Mouse (Mus musculus) neural tube, embryonic 13.5 days (tissue): ENCODE measurements at regions not wholly inside any gene's neighbourhood (a gene's known extent, or its start where the extent isn't known, plus 50 kb on each side); places are given as distances from the start of the nearest gene placed in this dataset.

ENCODE experiments used
- ATAC-seq: fragments of 200-750 bp; cut with Nextera tagmentation; 2 replicates; pipeline ENCODE4 v1.8.0; 2017; ENCODE audit warnings: low read depth, mild to moderate bottlenecking, moderate TSS enrichment, moderate library complexity
- H3K27ac ChIP-seq: fragments of 300-500 bp; sonication (generic); replicated peaks from 2 replicates; pipeline ENCODE4 v1.5.1; 2015; ENCODE audit warnings: moderate library complexity, mild to moderate bottlenecking, inconsistent platforms
- H3K27me3 ChIP-seq: fragments of 300-500 bp; sonication (generic); 2 replicates; pipeline ENCODE4 v1.6.1; 2015; ENCODE audit warnings: mild to moderate bottlenecking, inconsistent platforms
- H3K36me3 ChIP-seq: fragments of 300-500 bp; sonication (generic); 2 replicates; pipeline ENCODE4 v1.6.1; 2015; ENCODE audit warnings: mild to moderate bottlenecking, inconsistent platforms
- H3K4me1 ChIP-seq: fragments of 300-500 bp; sonication (generic); replicated peaks from 2 replicates; pipeline ENCODE4 v1.6.1; 2015; ENCODE audit warnings: inconsistent platforms
- H3K4me2 ChIP-seq: fragments of 300-500 bp; sonication (generic); 2 replicates; pipeline ENCODE4 v1.6.1; 2015; ENCODE audit warnings: inconsistent platforms, mild to moderate bottlenecking, moderate library complexity
- H3K4me3 ChIP-seq: fragments of 300-500 bp; sonication (generic); 2 replicates; pipeline ENCODE4 v1.5.1; 2015; ENCODE audit warnings: mild to moderate bottlenecking, inconsistent platforms
- H3K9ac ChIP-seq: fragments of 300-500 bp; sonication (generic); 2 replicates; pipeline ENCODE4 v1.6.1; 2015; ENCODE audit warnings: moderate library complexity, mild to moderate bottlenecking, inconsistent platforms
- H3K9me3 ChIP-seq: fragments of 300-500 bp; sonication (generic); 2 replicates; pipeline ENCODE4 v1.6.1; 2016; ENCODE audit warnings: inconsistent platforms
- WGBS: fragments of 180-500 bp; shearing (Covaris S2); methylation state at CpG from one replicate; pipeline ENCODE4 v1.1.7; 2015; 5-methylcytosine and 5-hydroxymethylcytosine counted together

DNA sequence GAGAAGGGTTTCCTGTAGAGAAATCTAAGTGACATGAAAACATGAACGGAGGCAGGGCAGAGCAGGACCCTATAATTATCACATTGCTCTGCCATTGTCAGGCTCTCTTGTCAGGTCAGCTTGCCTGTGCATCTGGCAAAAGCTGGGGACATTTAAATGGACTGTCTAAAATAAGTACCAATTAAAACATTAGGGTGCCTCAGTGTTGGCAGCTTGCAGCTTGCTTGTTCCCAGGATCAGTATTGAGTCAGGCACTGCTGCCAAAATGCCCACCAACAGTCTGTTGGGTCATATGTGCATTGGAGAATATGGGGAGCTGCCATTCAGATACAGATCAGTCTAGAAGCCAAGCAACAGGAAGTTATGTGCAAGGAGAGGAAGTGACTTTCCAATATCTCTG, 349.5 kb upstream of the B3gat1 start:
- 84% methylated on average over 1 of the region's 1 CpGs for WGBS
- no peaks in the 10 kb centered on the region for H3K4me1 ChIP-seq
- ATAC-seq = no peak

DNA sequence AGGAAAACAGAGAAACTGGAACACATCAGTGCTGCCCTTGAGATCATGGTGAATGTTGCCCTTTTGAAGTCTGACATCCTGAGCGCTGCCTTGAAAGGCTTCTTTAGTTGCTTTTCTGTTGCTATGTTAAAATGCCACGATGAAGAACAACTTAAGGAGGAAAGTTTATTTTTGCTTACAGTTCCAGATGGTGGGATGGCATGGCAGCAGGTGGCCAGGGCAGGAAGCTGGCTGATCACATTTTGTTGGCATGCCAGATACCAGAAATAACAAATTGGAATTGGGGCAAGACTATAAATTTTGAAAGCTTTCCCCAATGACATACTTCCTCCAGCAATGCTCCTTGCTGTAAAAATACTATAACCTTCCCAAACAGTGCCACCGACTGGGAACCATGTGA, 334.9 kb upstream of the B3gat1 start:
- no peak overlapping the region for H3K27ac ChIP-seq
- ATAC-seq = no peak
- H3K27me3 ChIP-seq = no peaks in the 10 kb centered on the region
- 70% methylated on average over 3 of the region's 3 CpGs for WGBS
- H3K9me3 ChIP-seq = no peaks in the 10 kb centered on the region
- no peak overlapping the region for H3K4me3 ChIP-seq
- H3K9ac ChIP-seq = no peak overlapping the region
- no peak overlapping the region for H3K4me2 ChIP-seq
- H3K4me1 ChIP-seq = no peaks in the 10 kb centered on the region
- H3K36me3 ChIP-seq = no peaks in the 10 kb centered on the region

More for the DNA sequence above, 349.5 kb upstream of the B3gat1 start:
- no peaks in the 10 kb centered on the region for H3K36me3 ChIP-seq
- H3K4me2 ChIP-seq = no peak overlapping the region
- no peak overlapping the region for H3K9ac ChIP-seq
- no peak overlapping the region for H3K4me3 ChIP-seq
- no peaks in the 10 kb centered on the region for H3K27me3 ChIP-seq
- no peaks in the 10 kb centered on the region for H3K9me3 ChIP-seq
- H3K27ac ChIP-seq = no peak overlapping the region

DNA sequence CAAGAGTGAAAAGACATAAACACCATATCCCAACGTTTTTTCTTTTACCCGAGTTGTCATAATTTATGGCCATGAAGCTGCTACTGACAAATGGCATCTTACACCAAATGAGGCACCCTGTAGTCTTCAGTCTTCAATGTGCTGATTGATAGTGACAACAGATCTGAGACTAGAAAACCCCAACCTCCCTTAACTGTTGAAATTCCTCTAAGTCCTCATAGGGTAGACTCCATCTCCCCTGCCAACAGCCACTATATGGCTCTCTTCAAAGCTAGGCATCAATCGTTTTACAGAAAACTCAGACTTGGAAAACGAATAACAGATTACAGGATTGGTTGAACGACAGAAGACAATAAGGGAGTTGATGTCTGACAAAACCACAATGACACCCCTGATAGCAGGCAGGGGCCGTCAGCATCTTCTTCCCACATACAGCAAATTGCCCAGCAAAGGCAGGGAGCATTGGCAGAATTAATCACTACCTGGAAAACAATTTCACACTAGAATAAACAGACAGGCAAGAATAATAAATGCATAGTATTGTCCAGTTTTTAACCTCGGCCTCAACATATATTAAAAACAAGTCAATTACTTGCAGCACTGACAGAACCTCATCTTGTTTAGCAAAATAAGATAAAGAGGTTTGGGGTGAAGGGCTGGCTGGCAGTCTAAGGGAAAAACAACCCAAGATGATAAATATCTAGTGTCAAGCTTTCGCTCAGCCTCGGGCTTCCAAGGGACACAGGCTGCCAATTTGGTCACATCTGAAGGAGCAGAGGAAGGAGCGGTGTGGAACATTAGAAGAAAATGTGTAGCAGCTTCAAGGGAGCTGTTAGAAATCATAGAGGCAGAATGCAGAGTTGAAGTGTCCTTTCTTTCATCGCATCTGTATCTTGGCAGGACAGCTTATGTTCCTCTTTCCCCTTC, 310.4 kb upstream of the B3gat1 start:
- Histone ChIP-seq H3K27ac (peak overlapping the region; percentile 43), H3K9me3 (no peaks in the 10 kb centered on the region), H3K4me1 (peaks cover 12% of the 10 kb centered on the region), H3K27me3 (no peaks in the 10 kb centered on the region), H3K4me2 (no peak overlapping the region), H3K9ac (no peak overlapping the region), H3K4me3 (no peak overlapping the region), H3K36me3 (no peaks in the 10 kb centered on the region)
- ATAC-seq = peak; percentile 55; the same call in 1 of the 2 replicates
- WGBS = 24% methylated on average over 11 of the region's 11 CpGs

DNA sequence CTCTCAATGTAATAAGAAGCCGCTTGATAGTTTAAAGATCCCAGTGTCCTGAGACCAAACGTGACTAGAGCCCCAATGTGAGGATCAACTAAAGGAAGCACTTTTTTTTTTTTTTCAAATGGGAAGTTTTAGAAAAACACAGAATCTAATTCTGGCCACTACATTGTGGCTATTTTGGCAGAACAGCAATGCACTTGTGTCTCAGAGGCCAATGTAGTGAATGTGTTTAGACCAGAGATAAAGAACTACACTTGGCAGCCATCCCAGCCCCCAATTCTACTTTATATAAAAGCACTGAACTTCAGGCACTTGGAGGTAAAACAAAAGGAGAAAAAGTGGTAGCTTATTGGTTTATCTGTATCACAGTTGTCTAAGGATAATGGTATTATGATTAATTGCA, 298.0 kb upstream of the B3gat1 start:
- peak; percentile 69 for ATAC-seq
- WGBS = 61% methylated on average over 2 of the region's 2 CpGs
- Histone ChIP-seq H3K27ac (no peak overlapping the region), H3K9ac (no peak overlapping the region), H3K4me1 (peaks cover 7% of the 10 kb centered on the region; the same call in 1 of the 2 replicates), H3K4me3 (no peak overlapping the region), H3K9me3 (no peaks in the 10 kb centered on the region), H3K27me3 (no peaks in the 10 kb centered on the region), H3K36me3 (no peaks in the 10 kb centered on the region), H3K4me2 (no peak overlapping the region)

DNA sequence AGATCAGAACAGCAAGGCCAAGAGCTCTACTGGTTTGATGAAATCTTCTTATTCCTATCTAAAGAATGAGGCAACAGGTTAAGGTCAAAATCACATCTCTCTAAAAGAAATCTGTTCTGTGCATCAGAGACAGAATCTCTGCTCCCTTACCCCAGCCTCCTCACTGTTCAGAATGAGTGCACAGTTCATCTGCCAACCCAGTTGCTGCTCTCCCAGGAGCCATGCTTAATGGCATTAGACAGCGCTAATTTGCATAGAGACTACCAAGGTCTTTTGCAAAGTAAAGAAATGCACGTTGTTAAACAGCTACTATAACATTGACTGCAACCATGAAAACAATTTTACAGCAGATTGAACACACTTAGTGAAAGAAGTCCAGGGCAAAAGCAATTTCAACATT, 296.3 kb upstream of the B3gat1 start:
- Histone ChIP-seq H3K9ac (no peak overlapping the region), H3K4me3 (no peak overlapping the region), H3K36me3 (no peaks in the 10 kb centered on the region), H3K4me2 (no peak overlapping the region), H3K27ac (no peak overlapping the region), H3K4me1 (peaks cover 7% of the 10 kb centered on the region; the same call in 1 of the 2 replicates), H3K9me3 (no peaks in the 10 kb centered on the region), H3K27me3 (no peaks in the 10 kb centered on the region)
- ATAC-seq = 0 out of 2 replicates have a peak, but pooled peaks have one; percentile 63
- 41% methylated on average over 2 of the region's 2 CpGs for WGBS

DNA sequence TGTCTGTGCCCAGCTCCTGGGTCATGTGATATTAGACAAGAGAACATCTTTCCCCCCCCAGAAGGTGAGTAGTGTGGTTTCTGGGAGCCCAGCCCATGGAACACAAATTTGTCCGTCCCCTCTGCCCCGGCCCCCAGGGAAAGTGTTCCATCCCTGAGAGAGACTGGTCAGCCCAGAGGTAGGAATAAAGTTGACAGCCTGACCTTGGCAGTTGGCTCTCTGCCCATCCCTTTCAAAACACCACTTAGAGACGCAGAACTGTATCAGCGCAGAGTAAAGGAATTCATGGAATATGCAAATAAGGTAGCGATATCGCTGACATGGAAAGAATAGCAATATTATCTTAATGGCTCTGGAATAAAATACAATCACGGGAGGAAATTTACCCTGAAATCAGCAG, 279.6 kb upstream of the B3gat1 start:
- Histone ChIP-seq H3K4me3 (no peak overlapping the region), H3K9me3 (no peaks in the 10 kb centered on the region), H3K36me3 (no peaks in the 10 kb centered on the region), H3K9ac (no peak overlapping the region), H3K4me1 (no peaks in the 10 kb centered on the region), H3K27ac (no peak overlapping the region), H3K4me2 (no peak overlapping the region), H3K27me3 (no peaks in the 10 kb centered on the region)
- WGBS = 68% methylated on average over 7 of the region's 7 CpGs
- ATAC-seq = peak; percentile 47; the same call in 1 of the 2 replicates

DNA sequence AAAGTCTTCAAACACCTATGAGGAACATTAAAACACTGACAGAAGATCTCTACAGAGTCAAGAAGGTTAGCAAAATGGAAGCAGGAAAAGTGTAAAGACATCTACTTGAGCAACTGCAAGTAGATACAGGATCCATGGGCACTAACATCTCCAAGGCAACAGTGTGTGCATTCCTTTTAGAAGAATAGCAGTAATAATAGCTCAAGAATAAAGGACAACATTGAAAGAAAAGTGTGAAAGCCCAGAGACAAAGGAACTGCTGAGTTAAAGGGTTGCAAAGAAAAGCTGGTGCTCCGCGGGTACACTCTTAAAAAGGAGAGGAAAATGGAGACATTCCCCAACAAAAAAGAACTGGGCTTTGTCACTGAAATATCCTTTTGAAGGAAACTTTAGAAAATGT, 272.4 kb upstream of the B3gat1 start:
- no peaks in the 10 kb centered on the region for H3K4me1 ChIP-seq
- H3K4me3 ChIP-seq = no peak overlapping the region
- H3K36me3 ChIP-seq = no peaks in the 10 kb centered on the region
- H3K4me2 ChIP-seq = no peak overlapping the region
- H3K9ac ChIP-seq = no peak overlapping the region
- no peak overlapping the region for H3K27ac ChIP-seq
- WGBS = 22% methylated on average over 2 of the region's 2 CpGs
- ATAC-seq = no peak
- H3K9me3 ChIP-seq = no peaks in the 10 kb centered on the region
- H3K27me3 ChIP-seq = no peaks in the 10 kb centered on the region

DNA sequence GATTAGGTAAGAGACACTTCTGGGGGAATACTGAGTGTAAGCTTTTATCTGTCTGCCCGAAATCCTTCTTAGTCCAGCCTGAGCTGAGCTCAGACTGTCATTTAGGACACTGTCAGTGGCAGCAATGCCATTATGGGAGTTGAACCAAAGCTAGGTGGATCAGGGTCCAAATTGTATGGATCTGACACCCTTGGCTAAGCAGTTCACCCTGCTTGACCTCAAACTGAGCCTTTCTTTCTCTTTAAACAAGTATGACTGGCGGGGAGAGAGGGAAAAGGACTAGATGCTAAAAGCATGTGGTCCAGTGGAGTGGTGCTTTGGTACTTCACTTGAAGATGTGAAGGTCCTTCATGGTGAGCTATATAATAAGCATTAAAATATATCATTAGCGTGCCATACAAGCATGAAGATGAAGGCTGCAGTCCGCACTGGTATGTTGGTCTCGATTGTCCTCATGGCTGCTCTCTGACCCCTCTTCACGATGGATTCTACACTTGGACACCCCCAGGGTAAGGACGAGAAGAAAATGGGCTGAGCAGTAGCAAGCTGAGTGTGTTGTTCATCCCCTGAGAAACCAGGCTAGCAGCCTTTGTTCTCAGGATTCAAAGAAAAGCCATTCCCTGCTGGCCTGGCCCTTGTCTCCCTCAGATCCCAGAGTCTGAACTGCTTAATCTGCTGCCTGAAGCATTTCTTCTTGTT, 262.7 kb upstream of the B3gat1 start:
- ATAC-seq = no peak

DNA sequence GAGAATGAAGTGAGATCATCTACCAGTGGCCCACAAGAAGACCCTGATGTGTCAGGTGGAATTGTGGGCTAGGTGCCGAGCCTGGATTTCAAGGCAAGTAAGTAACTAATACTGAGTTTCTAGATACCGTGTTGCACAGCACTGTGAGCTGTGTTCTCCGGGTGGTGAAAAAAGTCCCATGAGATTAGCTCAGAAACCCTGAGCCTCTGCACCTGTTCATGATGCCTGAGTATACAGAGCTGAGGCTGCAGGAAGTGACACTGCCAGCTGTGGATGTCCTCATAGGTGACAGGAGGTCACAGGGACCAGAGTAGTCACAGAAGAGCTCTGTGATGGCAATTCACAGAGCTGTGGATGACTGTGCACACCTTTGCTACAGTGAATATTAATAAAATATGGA, 257.2 kb upstream of the B3gat1 start:
- ATAC-seq = no peak
- no peaks in the 10 kb centered on the region for H3K27me3 ChIP-seq
- 91% methylated on average over 3 of the region's 3 CpGs for WGBS
- no peak overlapping the region for H3K4me2 ChIP-seq
- no peak overlapping the region for H3K9ac ChIP-seq
- no peak overlapping the region for H3K4me3 ChIP-seq
- no peaks in the 10 kb centered on the region for H3K4me1 ChIP-seq
- no peak overlapping the region for H3K27ac ChIP-seq
- no peaks in the 10 kb centered on the region for H3K36me3 ChIP-seq
- H3K9me3 ChIP-seq = no peaks in the 10 kb centered on the region

More for the DNA sequence above, 262.7 kb upstream of the B3gat1 start:
- Histone ChIP-seq H3K4me3 (no peak overlapping the region), H3K36me3 (no peaks in the 10 kb centered on the region), H3K4me1 (no peaks in the 10 kb centered on the region), H3K27me3 (no peaks in the 10 kb centered on the region), H3K27ac (no peak overlapping the region), H3K9ac (no peak overlapping the region), H3K9me3 (no peaks in the 10 kb centered on the region), H3K4me2 (no peak overlapping the region)
- WGBS = 48% methylated on average over 7 of the region's 7 CpGs

DNA sequence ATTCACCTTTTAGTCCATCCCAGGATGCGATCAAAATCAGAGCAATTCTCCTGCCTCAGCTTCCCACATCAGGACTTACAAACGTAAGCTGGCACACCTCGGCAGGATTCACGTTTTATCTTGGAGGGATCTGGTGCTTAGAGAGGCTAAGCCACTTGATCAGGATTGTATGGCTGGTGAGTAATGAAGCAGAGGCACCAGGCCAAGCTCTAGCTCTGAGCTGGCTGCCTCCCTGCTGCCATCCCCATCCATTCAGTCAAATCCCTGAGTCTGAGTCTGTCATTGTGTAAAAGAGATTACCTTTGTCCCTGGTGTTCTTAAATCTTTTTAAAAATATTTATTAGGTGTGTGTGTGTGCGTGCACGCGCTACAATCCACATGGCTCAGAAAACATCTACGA, 252.6 kb upstream of the B3gat1 start:
- Histone ChIP-seq H3K4me3 (no peak overlapping the region), H3K9me3 (no peaks in the 10 kb centered on the region), H3K36me3 (no peaks in the 10 kb centered on the region), H3K27ac (no peak overlapping the region), H3K4me2 (no peak overlapping the region), H3K27me3 (no peaks in the 10 kb centered on the region), H3K4me1 (no peaks in the 10 kb centered on the region), H3K9ac (no peak overlapping the region)
- ATAC-seq = no peak
- 89% methylated on average over 8 of the region's 8 CpGs for WGBS

DNA sequence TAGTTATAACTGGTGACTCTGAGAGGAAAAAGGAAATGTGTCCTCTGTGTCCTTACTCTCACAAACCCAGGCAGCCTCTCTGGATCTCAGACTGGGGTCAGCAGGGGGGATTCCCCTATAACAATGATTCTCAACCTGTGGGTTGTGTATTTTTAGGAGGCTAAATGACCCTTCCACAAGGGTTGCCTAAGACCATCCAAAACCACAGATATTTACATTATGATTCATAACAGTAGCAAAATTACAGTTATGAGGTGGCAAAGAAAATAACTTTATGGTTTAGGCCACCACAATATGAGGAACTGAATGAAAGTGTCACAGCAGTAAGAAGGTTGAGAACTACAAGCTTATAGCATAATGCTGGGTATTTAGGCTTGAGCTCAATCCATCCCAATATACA, 251.6 kb upstream of the B3gat1 start:
- H3K9me3 ChIP-seq = no peaks in the 10 kb centered on the region
- no peaks in the 10 kb centered on the region for H3K36me3 ChIP-seq
- no peak overlapping the region for H3K9ac ChIP-seq
- no peak overlapping the region for H3K27ac ChIP-seq
- H3K27me3 ChIP-seq = no peaks in the 10 kb centered on the region
- H3K4me2 ChIP-seq = no peak overlapping the region
- H3K4me1 ChIP-seq = no peaks in the 10 kb centered on the region
- ATAC-seq = no peak
- no peak overlapping the region for H3K4me3 ChIP-seq

DNA sequence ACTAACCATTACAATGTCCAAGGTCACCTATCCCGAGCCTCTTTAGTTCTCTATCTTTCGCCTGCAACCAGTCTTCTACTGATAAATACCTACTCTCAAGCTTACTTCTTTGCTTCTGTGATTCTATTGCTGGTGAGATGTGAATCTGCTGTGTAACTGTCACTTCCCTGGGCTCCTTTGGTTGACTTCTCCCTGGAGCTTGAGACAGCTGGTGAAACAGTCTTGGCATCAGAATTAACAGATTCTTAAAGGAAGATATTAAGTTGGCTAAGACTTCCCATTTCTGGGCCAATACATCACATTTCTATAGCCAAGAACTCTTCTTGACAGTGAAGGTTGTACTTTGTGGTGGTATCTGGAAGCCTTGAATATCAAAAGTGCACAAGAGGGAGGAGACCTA, 239.8 kb upstream of the B3gat1 start:
- Histone ChIP-seq H3K27me3 (no peaks in the 10 kb centered on the region), H3K36me3 (no peaks in the 10 kb centered on the region), H3K9ac (no peak overlapping the region), H3K9me3 (no peaks in the 10 kb centered on the region), H3K4me2 (no peak overlapping the region), H3K27ac (no peak overlapping the region), H3K4me1 (no peaks in the 10 kb centered on the region), H3K4me3 (no peak overlapping the region)
- no peak for ATAC-seq
- WGBS = 89% methylated on average over 2 of the region's 2 CpGs
